Mouse (Mus musculus): Measurements from ENCODE around the gene Slc38a5.
"Not testable (repeated sequence)": the region's sequence is repeated elsewhere in the genome, so short reads cannot be mapped to it uniquely, and the experiment has no call there.

DNA sequence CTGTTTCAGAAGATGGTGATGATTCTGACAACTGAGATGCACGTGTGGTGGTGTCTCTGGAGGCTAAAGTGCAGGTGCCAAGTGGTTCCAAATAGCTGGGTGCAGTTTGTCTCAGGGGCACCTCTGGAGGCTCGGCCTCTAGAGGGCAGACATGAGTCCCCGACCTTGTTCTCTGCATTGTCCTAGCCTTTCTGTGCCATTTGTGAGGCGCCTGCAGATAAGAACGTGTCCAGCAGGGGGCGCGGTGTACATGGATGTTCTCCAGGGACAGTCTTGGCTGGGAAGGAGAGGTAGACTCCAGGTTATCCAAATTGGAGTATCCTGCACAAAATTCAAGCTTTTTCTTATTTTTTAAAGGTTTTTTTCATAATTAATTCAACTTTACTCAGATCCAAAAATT, 44.0 kb downstream of the Slc38a5 start:
- not testable (repeated sequence) for TF ChIP-seq POLR2A (IDR thresholded peaks at IDR 0.05; ENCODE audit: borderline replicate concordance, low read depth, low read length); CTCF (IDR thresholded peaks at IDR 0.05; ENCODE audit: low read depth, low read length)

All from bone marrow macrophage, adult 2 months (primary cell).